Mouse (Mus musculus): ENCODE data around the gene Trpm6.

Trpm6 gene

GRCm38 (mm10) chr19:18888491-18889116, 138.8 kb downstream of the Trpm6 start:
- in situ Hi-C loops (cut with MboI; ENCODE audit: low sequenced_read_pairs), result no loop called here

DNA sequence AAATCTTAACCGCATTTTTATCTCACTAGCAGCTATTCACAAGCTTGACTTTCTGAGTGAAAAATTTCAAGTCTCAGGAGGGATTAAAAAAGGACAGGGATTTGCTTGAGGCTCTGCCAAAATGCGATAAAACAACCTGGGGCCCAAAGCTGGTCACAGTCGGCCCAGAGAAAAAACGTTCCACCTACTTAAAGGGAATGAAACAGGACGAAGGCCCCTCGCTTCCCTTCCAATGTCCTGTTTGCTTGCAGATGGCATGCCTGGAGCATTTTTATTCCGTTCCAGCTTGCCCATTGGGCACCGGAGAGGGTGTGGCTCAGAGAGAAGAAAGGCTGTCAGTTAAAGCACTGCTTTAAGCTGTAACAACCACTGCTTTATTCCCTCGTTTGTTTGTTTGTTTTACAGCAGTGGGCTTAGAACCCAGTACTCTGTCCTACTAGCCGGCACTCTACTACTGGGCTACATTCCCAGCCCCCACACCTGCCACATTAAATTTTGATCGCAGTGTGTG, 139.4 kb downstream of the Trpm6 start:
- in situ Hi-C loops (cut with MboI; ENCODE audit: low sequenced_read_pairs), result no loop called here

DNA sequence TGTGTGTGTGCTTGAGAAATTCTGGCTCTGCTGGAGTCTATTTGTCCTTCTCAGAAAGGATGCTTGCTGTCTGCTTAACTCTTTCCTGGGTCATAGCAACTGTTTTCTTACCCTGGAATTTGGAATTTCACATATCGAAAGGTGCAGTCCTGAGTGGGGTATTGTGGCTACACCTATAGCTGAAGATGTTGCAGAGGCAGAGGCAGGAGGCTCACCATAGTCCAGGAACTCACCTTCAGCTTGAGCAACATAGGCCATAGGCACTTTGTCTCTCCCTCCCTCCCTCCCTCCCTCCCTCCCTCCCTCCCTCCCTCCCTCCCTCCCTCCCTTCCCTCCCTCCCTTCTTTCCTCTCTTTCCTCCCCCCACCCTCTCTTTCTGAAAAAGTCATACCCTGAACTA, 139.8 kb downstream of the Trpm6 start:
- in situ Hi-C loops (cut with MboI; ENCODE audit: low sequenced_read_pairs), result no loop called here

DNA sequence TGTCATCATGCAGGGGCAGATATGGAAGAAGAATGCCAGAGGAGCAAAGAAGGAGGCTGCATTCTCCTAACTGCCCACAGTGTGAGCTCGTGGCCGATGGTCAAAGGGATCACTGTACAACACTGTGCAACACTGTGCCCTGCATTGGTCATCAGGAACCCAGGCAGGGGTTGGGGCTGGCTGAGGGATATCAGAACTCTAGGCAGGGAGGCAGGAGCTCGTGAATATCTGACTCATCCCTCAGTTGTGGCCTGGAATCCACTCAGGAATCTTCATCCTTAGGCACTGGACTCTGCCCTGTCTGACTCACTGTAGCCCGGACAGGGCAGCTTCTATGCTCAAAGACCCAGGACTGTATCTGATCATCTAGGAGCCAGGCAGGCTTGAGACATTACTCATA, 140.4 kb downstream of the Trpm6 start:
- in situ Hi-C loops (cut with MboI; ENCODE audit: low sequenced_read_pairs), result no loop called here

DNA sequence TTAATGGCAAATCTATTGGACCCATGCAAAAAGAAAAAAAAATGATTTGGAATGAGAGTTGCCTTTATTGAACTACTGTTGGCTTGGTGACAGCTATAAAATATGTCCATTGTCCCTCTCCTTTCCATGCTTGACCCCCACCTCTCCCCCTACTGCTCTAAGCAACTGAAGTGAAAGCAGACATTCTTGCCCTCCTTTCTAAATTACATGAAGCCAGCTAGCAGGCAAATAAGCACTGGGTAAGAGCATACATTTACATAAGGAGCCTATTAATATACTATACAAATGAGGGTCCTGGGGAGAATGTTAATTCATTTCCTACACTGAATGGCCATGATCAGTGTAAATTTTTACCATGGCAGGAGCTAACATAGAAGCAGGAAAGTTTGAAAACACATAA, 148.5 kb downstream of the Trpm6 start:
- in situ Hi-C loops (cut with MboI; ENCODE audit: low sequenced_read_pairs), result no loop called here

DNA sequence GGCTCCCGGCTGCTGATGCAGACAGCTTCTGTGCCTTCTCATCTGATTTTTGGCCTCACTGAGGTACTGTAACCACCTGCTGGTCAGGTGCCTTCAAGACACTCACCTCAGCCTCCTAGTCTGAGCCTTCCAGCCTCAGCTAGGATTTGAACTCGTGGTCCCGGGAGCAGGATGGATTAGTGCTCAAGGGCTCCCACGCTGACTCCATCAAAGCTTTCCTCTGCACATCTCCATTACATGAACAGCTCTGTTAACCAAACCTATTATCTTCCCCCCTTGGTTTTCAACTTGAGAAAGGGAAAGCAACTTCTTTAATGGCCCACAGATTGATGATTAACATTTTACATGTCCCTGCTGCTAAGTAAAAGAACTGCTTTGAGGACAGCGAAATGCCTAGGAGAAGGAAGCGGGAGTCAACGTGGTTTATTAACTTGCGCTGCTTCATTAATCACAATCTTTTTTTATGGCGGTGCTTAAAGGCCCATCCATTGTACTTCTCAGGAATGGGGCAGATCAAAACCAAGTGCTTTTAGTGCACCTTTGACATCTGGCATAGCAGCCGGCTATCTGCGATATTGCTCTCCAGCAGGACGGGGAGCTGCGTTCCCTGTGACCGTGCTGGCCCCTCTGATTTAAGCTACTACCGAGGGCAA, 152.4 kb downstream of the Trpm6 start:
- in situ Hi-C loops (cut with MboI; ENCODE audit: low sequenced_read_pairs), result no loop called here

- in situ Hi-C loops (cut with MboI; ENCODE audit: low sequenced_read_pairs), result no loop called here
Observed at GRCm38 (mm10) chr19:18902694-18903067, 152.9 kb downstream of the Trpm6 start.

DNA sequence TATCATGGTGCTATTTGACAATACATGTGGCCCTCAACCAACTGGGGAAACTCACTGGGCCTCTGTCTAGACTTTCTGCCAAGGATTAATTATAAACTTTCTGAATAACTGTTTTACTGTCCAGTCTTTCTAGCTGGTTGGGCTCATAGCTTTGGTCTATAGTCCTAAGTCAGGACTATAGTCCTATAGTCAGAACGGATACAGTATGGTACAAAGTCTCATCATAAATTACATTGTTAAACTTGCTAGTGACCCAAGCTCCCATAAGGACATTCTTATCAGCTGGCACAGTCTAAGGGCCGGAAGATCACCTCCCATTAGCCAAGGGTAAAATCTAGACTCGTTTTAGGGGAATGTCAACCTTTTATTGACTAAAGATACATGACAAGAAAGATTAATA, 155.7 kb downstream of the Trpm6 start:
- in situ Hi-C loops (cut with MboI; ENCODE audit: low sequenced_read_pairs), result no loop called here

DNA sequence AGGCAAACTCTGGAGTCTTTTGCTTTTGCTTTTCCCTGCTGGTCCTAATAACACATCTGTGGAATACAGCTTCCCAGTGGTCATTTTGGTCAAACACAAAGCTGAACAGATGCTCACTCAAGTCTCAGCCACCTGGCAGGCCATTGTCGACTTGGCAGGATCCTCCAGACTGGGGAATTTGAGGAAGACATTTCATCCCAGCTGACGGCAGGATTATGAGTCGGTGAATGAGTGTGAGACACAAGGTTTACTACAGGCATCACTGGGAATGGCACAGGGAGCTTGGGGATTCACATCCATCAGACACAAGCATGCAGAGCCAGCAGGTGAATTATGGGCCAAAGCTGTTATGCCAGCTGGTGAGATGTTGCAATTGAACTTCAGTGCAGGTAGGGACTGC, 159.9 kb downstream of the Trpm6 start:
- in situ Hi-C loops (cut with MboI; ENCODE audit: low sequenced_read_pairs), result no loop called here

DNA sequence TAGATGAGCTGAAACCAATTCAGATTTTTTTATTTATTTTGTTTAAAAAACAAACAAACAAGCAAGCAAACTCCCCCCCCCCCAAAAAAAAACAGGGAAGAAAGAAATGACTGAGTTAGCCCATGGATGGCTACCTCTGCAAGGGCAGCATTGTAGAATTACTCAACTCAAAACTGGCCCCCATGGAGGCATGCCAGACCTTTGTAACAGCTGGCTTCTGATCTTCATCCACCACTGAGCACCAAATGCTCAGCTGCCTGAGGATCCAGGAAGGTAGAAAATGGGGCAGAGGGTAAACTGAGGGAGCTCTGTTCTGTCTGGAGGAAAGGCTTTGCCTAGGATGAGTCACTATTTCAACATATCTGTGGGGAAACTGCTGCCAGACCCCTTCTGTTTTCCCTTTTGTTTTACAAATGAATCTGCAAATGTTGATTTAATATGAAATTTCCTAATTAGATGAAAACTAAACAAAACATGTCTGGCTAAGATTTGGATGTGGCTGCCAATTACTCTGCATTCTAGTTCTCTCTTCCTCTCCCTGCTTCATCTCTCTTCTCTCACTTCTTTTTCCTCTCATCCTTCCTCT, 162.1 kb downstream of the Trpm6 start:
- in situ Hi-C loops (cut with MboI; ENCODE audit: low sequenced_read_pairs), result no loop called here

DNA sequence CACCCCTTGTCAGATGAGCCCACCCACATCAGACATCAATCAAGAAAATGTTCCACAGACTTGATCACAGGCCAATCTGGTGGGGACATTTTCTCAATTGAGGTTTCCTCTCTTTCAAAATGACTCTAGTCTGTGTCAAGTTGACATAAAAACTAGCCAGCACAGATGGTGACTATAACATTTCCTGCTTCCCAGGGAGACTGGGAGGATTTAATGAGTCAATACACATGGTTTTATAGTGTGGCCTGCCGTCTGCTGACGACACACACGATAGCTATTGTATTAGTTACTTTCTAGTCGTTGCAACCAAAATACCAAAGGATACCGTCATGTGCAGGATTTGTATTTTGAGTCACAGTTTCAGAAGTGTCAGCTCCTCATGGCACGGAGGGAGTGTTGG, 191.6 kb downstream of the Trpm6 start:
- in situ Hi-C loops (cut with MboI; ENCODE audit: low sequenced_read_pairs), result no loop called here

Data from CH12F3 (cell line).